Mouse (Mus musculus): ENCODE measurements around the gene Kif27.

- TF ChIP-seq CTCF (IDR thresholded peaks at IDR 0.05; ENCODE audit: insufficient read depth, low read depth, low read length), result no peak
- peak; percentile 98 for TF ChIP-seq POLR2A (IDR thresholded peaks at IDR 0.05; ENCODE audit: insufficient read depth, low read depth, low read length)
Measured at GRCm38 (mm10) chr13:58402003-58402743, 43.3 kb upstream of the Kif27 start, which contains the start of gene Rmi1.
